Mouse (Mus musculus) CH12.LX (cell line): Measurements from ENCODE around the gene Naip5.
"Not testable (repeated sequence)": the region's sequence is repeated elsewhere in the genome, so short reads cannot be mapped to it uniquely, and the experiment has no call there.

Source experiments
- MEF2A ChIP-seq: IDR thresholded peaks from 2 replicates; pipeline ENCODE4 v1.6.1; 2014; ENCODE audit warnings: low read depth, mild to moderate bottlenecking, inconsistent platforms, low read length, improper control_type of control experiment, borderline replicate concordance
- NRF1 ChIP-seq: IDR thresholded peaks from 2 replicates; pipeline ENCODE4 v1.6.1; 2014; ENCODE audit warnings: low read depth, mild to moderate bottlenecking, inconsistent platforms, low read length, improper control_type of control experiment, moderate library complexity
- POLR2A ChIP-seq: IDR thresholded peaks from 2 replicates; pipeline ENCODE4 v1.6.1; 2011; ENCODE audit warnings: low read depth, mild to moderate bottlenecking, improper control_type of control experiment, low read length
- RCOR1 ChIP-seq: conservative IDR thresholded peaks from 2 replicates; pipeline ENCODE4 v1.6.1; 2012; ENCODE audit warnings: low read depth, mild to moderate bottlenecking, inconsistent platforms, low read length, improper control_type of control experiment
- SMC3 ChIP-seq: IDR thresholded peaks from 2 replicates; pipeline ENCODE4 v1.6.1; 2011; ENCODE audit warnings: low read depth, low read length, improper control_type of control experiment
- ZNF384 ChIP-seq: IDR thresholded peaks from 2 replicates; pipeline ENCODE4 v1.6.1; 2012; ENCODE audit warnings: low read depth, low read length, improper control_type of control experiment, inconsistent platforms

- not testable (repeated sequence) for TF ChIP-seq MEF2A, POLR2A, ZNF384, RCOR1, SMC3, NRF1
Measured at GRCm38 (mm10) chr13:100246223-100246622, at the start of gene Naip5.
